Mouse (Mus musculus): ENCODE data around the gene Il11. TPM values are rescaled to one million over a fixed set of nuclear protein-coding genes. Genes with fewer than 3 reads are reported as not detected.
A peak's percentile ranks its signal among the peaks of the same experiment; 100 is the strongest.

Gene Il11
- polyA plus RNA-seq, 1 experiment from 2014 or later = 0.19 TPM

DNA sequence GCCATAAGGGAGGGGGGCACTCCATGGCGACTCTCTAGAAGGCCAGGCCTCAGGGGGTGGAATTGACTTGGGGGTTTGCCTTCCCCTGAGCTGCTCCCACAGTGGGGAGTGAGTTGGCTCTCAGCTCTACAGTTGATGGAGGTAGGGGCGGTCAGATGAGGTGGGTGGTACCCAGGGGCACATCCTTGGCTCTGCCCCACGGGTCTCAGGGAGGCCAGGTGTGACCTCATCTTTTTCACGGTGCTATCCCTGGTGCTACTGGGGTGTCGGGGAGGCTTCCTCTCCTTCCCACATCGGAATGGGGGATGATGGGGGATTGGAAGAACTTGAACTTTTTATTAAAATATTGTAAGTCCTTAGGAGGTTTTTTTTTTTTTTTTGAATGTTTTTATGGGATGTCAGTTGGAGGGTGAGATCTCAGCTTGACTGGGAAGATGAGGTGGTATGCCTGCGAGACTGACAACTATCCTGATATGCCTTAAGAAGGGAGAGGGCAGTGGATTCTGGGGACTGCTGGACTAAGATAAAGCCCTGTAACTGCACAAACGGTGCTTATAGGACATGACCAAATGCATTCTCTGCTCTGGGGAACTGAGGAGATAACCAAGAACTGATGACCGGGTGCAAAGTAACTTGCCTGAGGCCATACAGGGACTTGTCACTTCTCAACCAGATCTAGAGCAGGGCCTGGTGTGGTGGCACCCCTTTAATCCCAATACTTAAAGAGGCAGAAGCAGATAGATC, 35.3 kb downstream of the Il11 start:
- H3K4me3 ChIP-seq = no peak overlapping the region
- no peak overlapping the region for H3K27ac ChIP-seq (replicated peaks)
- H3K9me3 ChIP-seq = no peaks in the 10 kb centered on the region
- DNase-seq (ENCODE audit: low spot score) = no peak
- peaks cover 54% of the 10 kb centered on the region for H3K36me3 ChIP-seq (replicated peaks)
- WGBS = 75% methylated on average over 9 of the region's 9 CpGs
- no peaks in the 10 kb centered on the region for H3K27me3 ChIP-seq (replicated peaks; ENCODE audit: low read depth, poor library complexity, severe bottlenecking)
- H3K4me1 ChIP-seq = peaks cover 28% of the 10 kb centered on the region

DNA sequence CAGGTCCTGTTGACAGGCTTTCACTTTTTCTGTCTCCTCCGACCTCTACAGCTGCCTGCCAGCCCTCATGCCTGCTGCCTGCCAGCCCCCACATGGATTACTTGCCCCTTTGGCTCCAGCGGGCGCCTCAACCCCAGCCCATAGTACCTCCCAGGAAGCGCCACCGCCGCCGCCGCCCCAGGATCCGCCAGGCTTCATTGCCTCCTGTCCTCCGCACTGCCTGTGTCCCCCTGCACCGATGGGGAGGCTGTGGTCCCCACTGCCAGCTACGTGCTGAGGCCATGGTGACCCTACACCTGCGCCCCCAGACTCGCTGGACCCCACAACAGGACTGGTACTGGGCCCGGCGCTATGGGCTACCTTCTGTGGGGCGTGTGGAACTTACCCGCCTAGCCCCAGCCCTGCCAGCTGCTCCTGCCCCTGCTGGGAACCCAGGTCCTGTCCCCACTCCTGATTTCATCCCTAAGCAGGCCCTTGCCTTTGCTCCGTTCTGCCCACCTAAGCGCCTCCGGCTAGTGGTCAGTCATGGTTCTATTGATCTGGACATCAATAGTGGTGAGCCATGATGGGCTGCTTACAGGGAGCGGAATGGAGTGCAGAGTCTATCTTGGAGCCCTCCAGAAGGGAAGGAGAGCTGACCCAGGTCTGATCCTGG, 36.2 kb downstream of the Il11 start:
- Histone ChIP-seq H3K27me3 (replicated peaks; ENCODE audit: low read depth, poor library complexity, severe bottlenecking) (no peaks in the 10 kb centered on the region), H3K27ac (replicated peaks) (no peak overlapping the region), H3K9me3 (no peaks in the 10 kb centered on the region), H3K4me3 (no peak overlapping the region), H3K4me1 (peaks cover 28% of the 10 kb centered on the region), H3K36me3 (replicated peaks) (peaks cover 61% of the 10 kb centered on the region)
- whole genome bisulfite sequencing = 86% methylated on average over 22 of the region's 22 CpGs
- DNase-seq (ENCODE audit: low spot score) = no peak

- DNase-seq (ENCODE audit: low spot score) = no peak
- Histone ChIP-seq H3K4me3 (no peak overlapping the region), H3K27ac (replicated peaks) (no peak overlapping the region), H3K27me3 (replicated peaks; ENCODE audit: low read depth, poor library complexity, severe bottlenecking) (no peaks in the 10 kb centered on the region), H3K9me3 (no peaks in the 10 kb centered on the region), H3K4me1 (peaks cover 38% of the 10 kb centered on the region), H3K36me3 (replicated peaks) (peaks cover 61% of the 10 kb centered on the region)
- whole genome bisulfite sequencing = 93% methylated on average over 6 of the region's 6 CpGs
These were observed 37.8 kb downstream of the Il11 start for GRCm38 (mm10) chr7:4744886-4745285.

- peaks cover 55% of the 10 kb centered on the region for H3K36me3 ChIP-seq (replicated peaks)
- no peak for DNase-seq (ENCODE audit: low spot score)
- H3K27ac ChIP-seq (replicated peaks) = no peak overlapping the region
- no peak overlapping the region for H3K4me3 ChIP-seq
- no peaks in the 10 kb centered on the region for H3K27me3 ChIP-seq (replicated peaks; ENCODE audit: low read depth, poor library complexity, severe bottlenecking)
- H3K9me3 ChIP-seq = no peaks in the 10 kb centered on the region
- H3K4me1 ChIP-seq = peaks cover 48% of the 10 kb centered on the region
- whole genome bisulfite sequencing = 75% methylated on average over 2 of the region's 2 CpGs
These were observed 39.3 kb downstream of the Il11 start for GRCm38 (mm10) chr7:4743354-4743753.

DNA sequence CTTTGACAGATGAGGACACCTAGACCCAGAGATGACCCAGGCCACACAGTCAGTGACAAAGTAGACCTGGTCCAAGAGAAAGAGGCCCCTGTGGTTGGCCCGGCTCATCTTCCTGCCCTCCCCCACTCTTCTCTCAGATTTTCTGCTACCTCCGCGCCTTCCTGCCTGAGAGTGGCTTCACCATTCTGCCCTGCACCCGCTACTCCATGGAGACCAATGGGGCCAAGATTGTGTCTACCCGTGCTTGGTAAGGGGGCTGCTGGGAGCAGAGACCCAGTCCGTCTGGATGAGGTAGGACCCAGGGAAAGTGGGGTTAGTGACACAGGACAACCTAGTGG, 40.2 kb downstream of the Il11 start:
- Histone ChIP-seq H3K9me3 (no peaks in the 10 kb centered on the region), H3K36me3 (replicated peaks) (peaks cover 55% of the 10 kb centered on the region), H3K4me3 (peak overlapping the region; percentile 88), H3K27ac (replicated peaks) (no peak overlapping the region), H3K27me3 (replicated peaks; ENCODE audit: low read depth, poor library complexity, severe bottlenecking) (no peaks in the 10 kb centered on the region), H3K4me1 (peaks cover 48% of the 10 kb centered on the region)
- no peak for DNase-seq (ENCODE audit: low spot score)
- 90% methylated on average over 6 of the region's 6 CpGs for WGBS

DNA sequence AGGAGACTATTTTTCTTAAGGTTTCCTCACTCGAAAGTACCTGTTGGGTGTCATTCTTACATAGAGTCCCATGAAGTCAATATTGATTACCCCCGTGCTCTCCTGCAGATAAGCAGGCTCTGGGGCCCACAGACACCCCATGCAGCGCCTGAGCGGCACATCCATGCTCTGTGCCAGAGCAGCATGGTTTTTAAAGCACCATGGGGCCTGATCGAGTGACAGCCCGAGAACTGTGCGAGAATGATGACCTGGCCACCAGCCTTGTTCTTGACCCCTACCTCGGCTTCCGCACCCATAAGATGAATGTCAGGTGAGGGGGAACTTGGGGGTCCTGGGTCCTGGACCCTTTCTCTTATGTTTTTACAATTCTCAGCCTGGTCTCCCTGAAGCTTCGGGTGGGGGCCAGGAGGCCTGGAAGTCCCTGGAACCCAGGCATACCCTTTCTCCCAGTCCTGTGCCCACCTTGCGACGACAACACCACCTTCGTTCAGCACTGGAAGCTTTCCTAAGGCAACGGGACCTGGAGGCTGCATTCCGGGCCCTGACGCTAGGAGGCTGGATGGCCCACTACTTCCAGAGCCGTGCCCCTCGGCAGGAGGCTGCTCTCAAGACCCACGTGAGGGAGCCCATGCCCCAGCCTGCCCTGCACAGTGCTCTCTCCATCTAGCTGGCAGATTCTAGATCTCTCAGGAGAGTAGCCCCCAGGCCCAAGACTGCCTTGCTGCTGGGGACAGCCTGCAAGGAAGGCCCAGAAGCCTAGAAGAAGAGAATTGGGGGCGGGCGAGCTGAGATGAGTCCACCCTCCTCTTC, 40.8 kb downstream of the Il11 start:
- WGBS = 85% methylated on average over 21 of the region's 21 CpGs
- peaks cover 51% of the 10 kb centered on the region for H3K36me3 ChIP-seq (replicated peaks)
- peak overlapping the region; percentile 94; the same call in 1 of the 2 replicates for H3K27ac ChIP-seq (replicated peaks)
- DNase-seq (ENCODE audit: low spot score) = no peak
- H3K9me3 ChIP-seq = no peaks in the 10 kb centered on the region
- peak overlapping the region; percentile 88 for H3K4me3 ChIP-seq
- H3K4me1 ChIP-seq = peaks cover 48% of the 10 kb centered on the region
- no peaks in the 10 kb centered on the region for H3K27me3 ChIP-seq (replicated peaks; ENCODE audit: low read depth, poor library complexity, severe bottlenecking)

GRCm38 (mm10) chr7:4741151-4741550, 41.5 kb downstream of the Il11 start:
- WGBS = 6% methylated on average over 4 of the region's 4 CpGs

DNA sequence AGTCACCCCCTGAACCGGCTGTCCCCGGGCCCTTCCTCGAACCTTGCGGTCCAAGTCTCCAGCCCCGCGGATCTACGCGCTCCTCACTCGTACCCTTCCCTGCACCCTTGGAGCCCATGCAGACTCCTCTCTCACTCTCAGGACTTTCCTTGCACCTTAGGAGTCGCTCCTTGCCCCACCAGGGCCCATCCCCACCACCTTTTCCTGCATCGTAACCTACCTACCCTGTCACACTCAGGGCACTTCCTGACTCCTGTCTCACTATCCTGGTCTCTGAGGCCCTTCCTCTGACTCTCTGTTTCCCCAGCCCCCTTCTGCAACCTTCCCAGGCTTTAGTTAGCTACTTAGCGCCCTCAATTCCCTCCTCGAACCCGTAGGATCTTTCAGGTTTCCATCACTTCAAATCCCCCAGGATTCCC, 42.3 kb downstream of the Il11 start:
- Histone ChIP-seq H3K27ac (replicated peaks) (peak overlapping the region; percentile 94), H3K36me3 (replicated peaks) (peaks cover 36% of the 10 kb centered on the region), H3K4me3 (peak overlapping the region; percentile 88), H3K27me3 (replicated peaks; ENCODE audit: low read depth, poor library complexity, severe bottlenecking) (no peaks in the 10 kb centered on the region), H3K9me3 (no peaks in the 10 kb centered on the region), H3K4me1 (peaks cover 40% of the 10 kb centered on the region)
- no peak for DNase-seq (ENCODE audit: low spot score)
- 0% methylated on average over 14 of the region's 14 CpGs for WGBS

More at GRCm38 (mm10) chr7:4741151-4741550, 41.5 kb downstream of the Il11 start:
- no peaks in the 10 kb centered on the region for H3K27me3 ChIP-seq (replicated peaks; ENCODE audit: low read depth, poor library complexity, severe bottlenecking)
- H3K9me3 ChIP-seq = no peaks in the 10 kb centered on the region
- peak overlapping the region; percentile 88 for H3K4me3 ChIP-seq
- peak overlapping the region; percentile 94 for H3K27ac ChIP-seq (replicated peaks)
- H3K36me3 ChIP-seq (replicated peaks) = peaks cover 44% of the 10 kb centered on the region
- DNase-seq (ENCODE audit: low spot score) = peak; percentile 50
- peaks cover 42% of the 10 kb centered on the region for H3K4me1 ChIP-seq

DNA sequence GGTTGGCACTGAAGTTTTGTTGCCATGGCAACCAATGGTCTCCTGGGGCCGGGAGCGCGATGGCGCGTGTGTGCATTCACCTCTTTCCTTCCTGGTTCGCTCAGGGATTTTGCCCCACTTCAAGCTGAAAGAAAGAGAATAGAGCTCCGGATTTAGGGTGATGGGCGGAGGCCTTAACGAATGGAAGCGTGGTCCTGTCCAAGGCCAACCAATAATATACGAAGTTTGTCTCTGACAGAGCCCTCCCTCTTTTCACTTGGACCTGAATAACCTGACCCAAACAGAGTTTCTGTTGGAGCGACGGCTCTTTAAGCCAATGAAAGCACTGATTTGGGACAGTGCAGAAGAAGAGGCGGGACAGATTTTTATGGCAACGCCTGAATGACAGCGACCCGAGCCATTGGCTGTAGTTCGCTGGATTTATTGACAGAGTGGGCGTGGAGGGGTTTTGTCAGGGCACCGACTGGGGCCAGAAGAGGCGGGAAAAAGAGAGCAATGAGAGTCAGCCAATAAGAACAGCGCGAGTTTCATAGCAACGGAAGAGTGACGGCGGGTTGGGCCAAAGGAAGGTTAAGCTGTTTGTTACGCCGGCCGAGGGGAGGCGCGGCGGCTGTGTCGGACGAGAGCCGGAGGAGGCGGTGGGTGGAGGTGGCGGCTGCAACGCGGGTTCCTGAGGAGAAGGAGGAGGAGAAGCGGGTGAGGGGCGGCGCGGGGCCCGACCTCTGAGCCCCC, 42.9 kb downstream of the Il11 start, which contains the start of gene Kmt5c:
Gene Kmt5c, plus strand, starts transcription at position 572 of the 732 bp plus-strand sequence.
- under 1% methylated on average over 44 of the region's 44 CpGs for WGBS
- Histone ChIP-seq H3K27ac (replicated peaks) (peak within 1 kb of the TSS; percentile 94), H3K9me3 (no peaks in the 10 kb centered on the region), H3K4me3 (peak within 1 kb of the TSS; percentile 88), H3K4me1 (peaks cover 40% of the 10 kb centered on the region), H3K27me3 (replicated peaks; ENCODE audit: low read depth, poor library complexity, severe bottlenecking) (no peaks in the 10 kb centered on the region), H3K36me3 (replicated peaks) (peaks cover 30% of the 10 kb centered on the region)
- DNase-seq (ENCODE audit: low spot score) = peak; percentile 96

- no peaks in the 10 kb centered on the region for H3K27me3 ChIP-seq (replicated peaks; ENCODE audit: low read depth, poor library complexity, severe bottlenecking)
- no peak for DNase-seq (ENCODE audit: low spot score)
- H3K36me3 ChIP-seq (replicated peaks) = peaks cover 24% of the 10 kb centered on the region
- H3K4me3 ChIP-seq = peak overlapping the region; percentile 88
- 50% methylated on average over 10 of the region's 10 CpGs for WGBS
- H3K4me1 ChIP-seq = peaks cover 40% of the 10 kb centered on the region
- H3K27ac ChIP-seq (replicated peaks) = peak overlapping the region; percentile 94
- H3K9me3 ChIP-seq = no peaks in the 10 kb centered on the region
These were observed 43.6 kb downstream of the Il11 start for GRCm38 (mm10) chr7:4739041-4739543.

DNA sequence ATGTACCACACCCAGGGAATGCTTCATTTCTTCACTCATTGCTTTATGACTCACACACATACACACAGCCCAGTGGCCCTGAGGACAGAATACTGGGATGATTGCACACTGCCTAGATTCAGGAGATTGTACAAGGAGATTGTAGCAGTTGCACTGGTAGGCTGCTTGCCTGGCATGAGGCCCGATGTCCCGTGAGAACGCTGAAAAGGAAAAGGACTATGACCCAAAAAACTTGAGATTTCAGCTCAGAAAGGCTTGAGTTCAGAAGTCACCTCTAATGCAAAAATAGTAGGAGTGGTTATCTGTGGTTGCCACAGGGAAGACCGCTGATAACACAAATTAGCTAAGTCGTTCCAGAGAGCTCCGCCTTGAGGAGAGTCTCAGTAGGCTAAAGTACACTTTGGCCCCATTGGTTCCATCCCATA, 49.7 kb downstream of the Il11 start:
- H3K36me3 ChIP-seq (replicated peaks) = no peaks in the 10 kb centered on the region
- no peak overlapping the region for H3K4me3 ChIP-seq
- no peak for DNase-seq (ENCODE audit: low spot score)
- no peaks in the 10 kb centered on the region for H3K4me1 ChIP-seq
- no peaks in the 10 kb centered on the region for H3K9me3 ChIP-seq
- 0 out of 2 replicates have a peak, but pooled peaks cover 3% of the 10 kb centered on the region for H3K27me3 ChIP-seq (replicated peaks; ENCODE audit: low read depth, poor library complexity, severe bottlenecking)
- 70% methylated on average over 6 of the region's 6 CpGs for WGBS
- no peak overlapping the region for H3K27ac ChIP-seq (replicated peaks)

DNA sequence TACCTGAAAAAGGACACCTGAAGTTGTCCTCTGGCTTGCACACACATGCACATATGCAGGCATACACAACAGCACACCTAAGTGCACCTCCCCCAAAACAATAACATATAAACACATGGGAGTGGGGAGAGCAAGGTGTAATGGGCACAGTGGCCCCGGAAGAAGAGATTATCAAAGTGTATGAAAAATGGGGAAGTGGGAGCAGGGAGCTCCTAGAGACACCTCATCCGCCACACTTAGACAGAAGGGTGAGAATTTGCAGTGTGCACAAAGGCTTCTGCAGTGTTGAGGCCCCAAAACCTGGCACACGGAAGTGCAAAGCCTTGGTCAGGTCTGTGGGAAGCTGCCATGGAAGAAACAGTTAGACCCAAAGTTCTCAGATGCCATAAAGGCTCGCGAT, 51.6 kb downstream of the Il11 start:
- 0 out of 2 replicates have a peak, but pooled peaks cover 3% of the 10 kb centered on the region for H3K27me3 ChIP-seq (replicated peaks; ENCODE audit: low read depth, poor library complexity, severe bottlenecking)
- 83% methylated on average over 5 of the region's 5 CpGs for WGBS
- no peaks in the 10 kb centered on the region for H3K36me3 ChIP-seq (replicated peaks)

More for the DNA sequence above, 51.6 kb downstream of the Il11 start:
- Histone ChIP-seq H3K4me3 (no peak overlapping the region), H3K9me3 (no peaks in the 10 kb centered on the region), H3K27ac (replicated peaks) (no peak overlapping the region), H3K4me1 (no peaks in the 10 kb centered on the region)
- no peak for DNase-seq (ENCODE audit: low spot score)
